In genomic region chr2:152907114-152907943, GRCm38 (mm10) we compare ENCODE assay signal across 17 mouse cellular contexts. TPM values are rescaled to one million over a fixed set of nuclear protein-coding genes. Genes with fewer than 3 reads are reported as not detected.
DNase-seq lines count a peak whose midpoint lies in the region; ATAC-seq and TF ChIP-seq lines count a peak whose summit lies in the region.
"Had no signal": no experiment of that assay in that cellular context is flagged by ENCODE, and none has a peak within 500 bp of the region (broad histone marks: within the 10 kb centered on the region; RNA-seq: fewer than 3 reads in every experiment).

No protein-coding gene starts in this region.

- H3K4me1 ChIP-seq in heart, embryonic 14.5 days (ENCODE audit: control insufficient read depth in 2 of 2, insufficient read depth in 2 of 2, low read length in 2 of 2): peaks cover 33 to 35% of the 10 kb centered on the region in 2 experiments
- peaks cover 32% of the 10 kb centered on the region for H3K4me1 ChIP-seq in limb, embryonic 13.5 days
- H3K4me1 ChIP-seq in midbrain, embryonic 10.5 days: peaks cover 38% of the 10 kb centered on the region

- no peak for DNase-seq in heart, adult 8-10 months (ENCODE audit: low spot score)
- peak; percentile 21 for DNase-seq in CD4-positive, CD25-positive, alpha-beta regulatory T cell, adult 2 months (ENCODE audit: low read depth, low spot score)
- DNase-seq in NIH3T3 (ENCODE audit: low read depth): peak; percentile 35
- no peak for DNase-seq in left cerebral cortex, adult 2 months (ENCODE audit: extremely low spot score in 1 of 2, low spot score in 2 of 2)
- DNase-seq in left cerebral cortex, adult 8-10 months (ENCODE audit: low spot score in 2 of 2): no peak
- DNase-seq in midbrain, embryonic 10.5 days (ENCODE audit: low spot score): no peak
- DNase-seq: adrenal gland, postnatal 36 days; cerebellum, adult 8-10 months; liver, embryonic 13.5 days had no signal

- no peak overlapping the region for H3K4me3 ChIP-seq in heart, embryonic 14.5 days (ENCODE audit: control insufficient read depth in 1 of 2, insufficient read depth in 1 of 2, low read depth in 1 of 2, low read length in 2 of 2)
- H3K4me3 ChIP-seq in limb, embryonic 13.5 days: no peak overlapping the region
- no peak overlapping the region for H3K4me3 ChIP-seq in left cerebral cortex, adult 2 months
- H3K4me3 ChIP-seq in midbrain, embryonic 10.5 days: no peak overlapping the region
- H3K4me3 ChIP-seq: liver, embryonic 13.5 days had no signal

- ATAC-seq in heart, embryonic 14.5 days (ENCODE audit: insufficient number of reproducible peaks, insufficient read depth, low FRiP score, low read depth): no peak
- no peak for ATAC-seq in limb, embryonic 13.5 days (ENCODE audit: low FRiP score, low read depth)

- H3K9ac ChIP-seq in heart, embryonic 14.5 days (ENCODE audit: low read length): no peak overlapping the region
- no peak overlapping the region for H3K9ac ChIP-seq in limb, embryonic 13.5 days
- H3K9ac ChIP-seq: liver, embryonic 13.5 days had no signal

- no peaks in the 10 kb centered on the region for H3K36me3 ChIP-seq in heart, embryonic 14.5 days (ENCODE audit: control insufficient read depth, insufficient read depth, low read length)
- no peaks in the 10 kb centered on the region for H3K36me3 ChIP-seq in limb, embryonic 13.5 days
- H3K36me3 ChIP-seq in midbrain, embryonic 10.5 days: no peaks in the 10 kb centered on the region
- H3K36me3 ChIP-seq: liver, embryonic 13.5 days had no signal

- H3K27ac ChIP-seq in heart, embryonic 14.5 days (replicated peaks in 1 of 2; ENCODE audit: control insufficient read depth in 1 of 2, insufficient read depth in 1 of 2, low read depth in 2 of 2, low read length in 2 of 2): peak overlapping the region; percentile 17 to 23; a peak in 2 of 4 replicates
- H3K27ac ChIP-seq in limb, embryonic 13.5 days: no peak overlapping the region
- H3K27ac ChIP-seq in left cerebral cortex, adult 2 months: no peak overlapping the region
- H3K27ac ChIP-seq in midbrain, embryonic 10.5 days (replicated peaks): no peak overlapping the region; the same call in 1 of the 2 replicates
- H3K27ac ChIP-seq: liver, embryonic 13.5 days had no signal

- peaks cover 25% of the 10 kb centered on the region for H3K27me3 ChIP-seq in heart, embryonic 14.5 days (ENCODE audit: control insufficient read depth, insufficient read depth, low read length)
- H3K27me3 ChIP-seq in limb, embryonic 13.5 days: peaks cover 24% of the 10 kb centered on the region
- H3K27me3 ChIP-seq in midbrain, embryonic 10.5 days (ENCODE audit: low read depth, poor library complexity, severe bottlenecking): peaks cover 25% of the 10 kb centered on the region

- H3K4me2 ChIP-seq in heart, embryonic 14.5 days (ENCODE audit: low read length): no peak overlapping the region
- H3K4me2 ChIP-seq in limb, embryonic 13.5 days (replicated peaks): 0 out of 2 replicates have a peak overlapping the region, but pooled peaks have one; percentile 3
- H3K4me2 ChIP-seq: liver, embryonic 13.5 days had no signal

- intact Hi-C loops in left cerebral cortex, adult 2 months (cut with DNase I): no loop called here

- TF ChIP-seq CTCF in left cerebral cortex, adult 2 months (IDR thresholded peaks at IDR 0.05): no peak

- H3K9me3 ChIP-seq in heart, embryonic 14.5 days (ENCODE audit: control insufficient read depth, low read length): no peaks in the 10 kb centered on the region
- no peaks in the 10 kb centered on the region for H3K9me3 ChIP-seq in limb, embryonic 13.5 days
- H3K9me3 ChIP-seq in midbrain, embryonic 10.5 days (replicated peaks): no peaks in the 10 kb centered on the region
- H3K9me3 ChIP-seq: liver, embryonic 13.5 days had no signal

- 52% methylated on average over 14 of the region's 14 CpGs for WGBS in heart, embryonic 14.5 days
- 32% methylated on average over 14 of the region's 14 CpGs for WGBS in limb, embryonic 13.5 days
- 55% methylated on average over 14 of the region's 14 CpGs for WGBS in midbrain, embryonic 10.5 days

RNA-seq across cellular contexts. Expression of gene Mylk2, which starts 3.8 kb away (rescaled TPM):
- polyA plus RNA-seq in heart, embryonic 14.5 days (2014; fragmentation: Nextera tagmentation; extraction: Ambion mirVana): not detected in 2 replicates
- total RNA-seq in heart, adult 8-10 months (2022): under 1 TPM; 0.17 to 0.44 (median 0.31) TPM
- polyA plus RNA-seq in limb, embryonic 13.5 days (2015; fragmentation: Nextera tagmentation; extraction: Ambion mirVana): 0.05 and 0.08 TPM in 2 replicates
- not detected for total RNA-seq in left cerebral cortex, adult 2 months (2021)
- under 1 TPM in 3 of 4 experiments, not detected in 1; 0.19 to 0.39 (median 0.21) TPM for total RNA-seq in left cerebral cortex, adult 8-10 months (2022)
- polyA plus RNA-seq in midbrain, embryonic 10.5 days (2016; fragmentation: Nextera tagmentation; extraction: Ambion mirVana): 0.06 and 0.07 TPM in 2 replicates
- total RNA-seq: adrenal gland, postnatal 36 days; hematopoietic stem cell, adult 5-6 weeks; layer of hippocampus, postnatal 25 days; megakaryocyte, adult 5-6 weeks had no signal
- polyA plus RNA-seq: kidney, embryonic 14.5 days; liver, embryonic 13.5 days; stomach, embryonic 14.5 days had no signal

RNA-seq across cellular contexts. Expression of gene Foxs1, which starts 25.7 kb away (rescaled TPM):
- polyA plus RNA-seq in heart, embryonic 14.5 days (2014; fragmentation: Nextera tagmentation; extraction: Ambion mirVana): 5.3 and 5.6 TPM in 2 replicates
- total RNA-seq in heart, adult 8-10 months (2022): 1 to 10 TPM; 1.6 to 2.7 (median 2.1) TPM
- polyA plus RNA-seq in limb, embryonic 13.5 days (2015; fragmentation: Nextera tagmentation; extraction: Ambion mirVana): 0.65 and 0.66 TPM in 2 replicates
- under 1 TPM; 0.34 to 0.44 TPM for total RNA-seq in left cerebral cortex, adult 2 months (2021)
- total RNA-seq in left cerebral cortex, adult 8-10 months (2022): under 1 TPM in 3 of 4 experiments, not detected in 1; 0.34 to 0.88 (median 0.74) TPM
- polyA plus RNA-seq in midbrain, embryonic 10.5 days (2016; fragmentation: Nextera tagmentation; extraction: Ambion mirVana): 0.58 and 1.5 TPM in 2 replicates
- total RNA-seq: hematopoietic stem cell, adult 5-6 weeks; megakaryocyte, adult 5-6 weeks had no signal

RNA-seq across cellular contexts. Expression of gene Dusp15, which starts 44.2 kb away (rescaled TPM):
- not detected in 2 replicates for polyA plus RNA-seq in heart, embryonic 14.5 days (2014; fragmentation: Nextera tagmentation; extraction: Ambion mirVana)
- total RNA-seq in heart, adult 8-10 months (2022): not detected
- polyA plus RNA-seq in limb, embryonic 13.5 days (2015; fragmentation: Nextera tagmentation; extraction: Ambion mirVana): 0.56 and 0.75 TPM in 2 replicates
- total RNA-seq in left cerebral cortex, adult 2 months (2021): 10 to 100 TPM; 16.9 to 20.3 TPM
- 10 to 100 TPM; 16.2 to 22.7 (median 21.1) TPM for total RNA-seq in left cerebral cortex, adult 8-10 months (2022)
- 0.60 and 1.3 TPM in 2 replicates for polyA plus RNA-seq in midbrain, embryonic 10.5 days (2016; fragmentation: Nextera tagmentation; extraction: Ambion mirVana)
- total RNA-seq: hematopoietic stem cell, adult 5-6 weeks; megakaryocyte, adult 5-6 weeks had no signal
- polyA plus RNA-seq: liver, embryonic 13.5 days had no signal

RNA-seq across cellular contexts. Expression of gene Ttll9, which starts 55.0 kb away (rescaled TPM):
- polyA plus RNA-seq in heart, embryonic 14.5 days (2014; fragmentation: Nextera tagmentation; extraction: Ambion mirVana): 0.30 TPM in 1 of 2 replicates, not detected in the other
- total RNA-seq in heart, adult 8-10 months (2022): not detected
- 0.32 and 0.39 TPM in 2 replicates for polyA plus RNA-seq in limb, embryonic 13.5 days (2015; fragmentation: Nextera tagmentation; extraction: Ambion mirVana)
- 1 to 10 TPM; 2.3 to 2.9 TPM for total RNA-seq in left cerebral cortex, adult 2 months (2021)
- 1 to 10 TPM; 1.2 to 3.3 (median 2.3) TPM for total RNA-seq in left cerebral cortex, adult 8-10 months (2022)
- polyA plus RNA-seq in midbrain, embryonic 10.5 days (2016; fragmentation: Nextera tagmentation; extraction: Ambion mirVana): 1.3 and 1.4 TPM in 2 replicates
- total RNA-seq: gastrocnemius, postnatal 36 days; hematopoietic stem cell, adult 5-6 weeks had no signal

RNA-seq across cellular contexts. Expression of gene Tpx2, which starts 59.6 kb away (rescaled TPM):
- polyA plus RNA-seq in heart, embryonic 14.5 days (2014; fragmentation: Nextera tagmentation; extraction: Ambion mirVana): 56.2 and 60.8 TPM in 2 replicates
- 1 to 10 TPM in 2 of 4 experiments, under 1 TPM in 2; 0.65 to 1.4 (median 0.91) TPM for total RNA-seq in heart, adult 8-10 months (2022)
- polyA plus RNA-seq in limb, embryonic 13.5 days (2015; fragmentation: Nextera tagmentation; extraction: Ambion mirVana): 83.1 and 86.8 TPM in 2 replicates
- total RNA-seq in left cerebral cortex, adult 2 months (2021): 1 to 10 TPM; 2.5 to 3.0 TPM
- total RNA-seq in left cerebral cortex, adult 8-10 months (2022): 1 to 10 TPM; 1.9 to 2.9 (median 2.2) TPM
- 153 TPM in 2 replicates for polyA plus RNA-seq in midbrain, embryonic 10.5 days (2016; fragmentation: Nextera tagmentation; extraction: Ambion mirVana)

Comparison
In these comparisons a context has a peak if more than half of its experiments do, and no peak if none do; other contexts are left out.
1. H3K27ac ChIP-seq: peak in heart, embryonic 14.5 days (2 of 2); none in limb, embryonic 13.5 days (single experiment), left cerebral cortex, adult 2 months (single experiment) and midbrain, embryonic 10.5 days (single experiment).
2. DNase-seq: peak in CD4-positive, CD25-positive, alpha-beta regulatory T cell, adult 2 months (single experiment) and NIH3T3 (single experiment); none in heart, adult 8-10 months (single experiment), left cerebral cortex, adult 2 months (0 of 2), left cerebral cortex, adult 8-10 months (0 of 2) and midbrain, embryonic 10.5 days (single experiment).
3. RNA of gene Dusp15, which starts 44.2 kb away (total RNA-seq): 16.2 to 22.7 TPM in left cerebral cortex, adult 8-10 months and 16.9 to 20.3 TPM in left cerebral cortex, adult 2 months; not detected in heart, adult 8-10 months; every median in the first group is over 10 times any median in the second.